Mouse (Mus musculus): ENCODE data around the gene Tcf7l1.

- no peak for TF ChIP-seq CTCF (IDR thresholded peaks at IDR 0.05; ENCODE audit: low read depth)
- no peak for TF ChIP-seq EP300 (IDR thresholded peaks at IDR 0.05; ENCODE audit: low read depth)
Observed at GRCm38 (mm10) chr6:72581625-72582382, 207.2 kb downstream of the Tcf7l1 start.
